ENCODE assay signal across 14 mouse cellular contexts in genomic region chr15:13635346-13635940, GRCm38 (mm10).
A peak's percentile ranks its signal among the peaks of the same experiment; 100 is the strongest.
DNase-seq lines count a peak whose midpoint lies in the region; ATAC-seq and TF ChIP-seq lines count a peak whose summit lies in the region.
"Had no signal": no experiment of that assay in that cellular context is flagged by ENCODE, and none has a peak within 500 bp of the region (broad histone marks: within the 10 kb centered on the region; RNA-seq: fewer than 3 reads in every experiment).

No protein-coding gene starts in this region.

- ATAC-seq in forebrain, embryonic 15.5 days (replicated peaks) = peak; percentile 96
- no peak for ATAC-seq in forebrain, embryonic 12.5 days (ENCODE audit: low FRiP score)
- ATAC-seq in heart, postnatal 0 days (ENCODE audit: insufficient read depth, low read depth) = 0 out of 2 replicates have a peak, but pooled peaks have one; percentile 62
- no peak for ATAC-seq in hindbrain, embryonic 12.5 days (ENCODE audit: low FRiP score)

- no peak overlapping the region for H3K9ac ChIP-seq in forebrain, embryonic 15.5 days (replicated peaks)
- no peak overlapping the region for H3K9ac ChIP-seq in forebrain, embryonic 12.5 days
- H3K9ac ChIP-seq in heart, postnatal 0 days (replicated peaks; ENCODE audit: low read depth, low read length) = no peak overlapping the region
- H3K9ac ChIP-seq in hindbrain, embryonic 12.5 days = no peak overlapping the region
- H3K9ac ChIP-seq: lung, embryonic 15.5 days had no signal

- peak; percentile 3 for DNase-seq in lung, postnatal 10 days
- DNase-seq in lung, postnatal 14 days = no peak
- DNase-seq in heart, postnatal 0 days (ENCODE audit: low spot score) = peak; percentile 23
- peak; percentile 28 for DNase-seq in right cerebral cortex, postnatal 4 days
- no peak for DNase-seq in MN1 (ENCODE audit: low spot score)
- DNase-seq: B cell, adult 2 months; cerebellum, adult 8-10 months; kidney, postnatal 14 days; thymus, postnatal 14 days had no signal

- 0 out of 2 replicates have a peak, but pooled peaks have one; percentile 37 for TF ChIP-seq EP300 in heart, postnatal 0 days (IDR thresholded peaks at IDR 0.05; ENCODE audit: low read depth)

- no peak for TF ChIP-seq CTCF in heart, postnatal 0 days (IDR thresholded peaks at IDR 0.05; ENCODE audit: low read depth)

- H3K4me3 ChIP-seq in forebrain, embryonic 15.5 days = no peak overlapping the region
- H3K4me3 ChIP-seq in forebrain, embryonic 12.5 days (replicated peaks) = no peak overlapping the region
- no peak overlapping the region for H3K4me3 ChIP-seq in heart, postnatal 0 days (ENCODE audit: low read depth, low read length)
- H3K4me3 ChIP-seq in hindbrain, embryonic 12.5 days = no peak overlapping the region
- H3K4me3 ChIP-seq: lung, embryonic 15.5 days had no signal

- WGBS in forebrain, embryonic 15.5 days = 18% methylated on average over 2 of the region's 2 CpGs
- 51% methylated on average over 2 of the region's 2 CpGs for WGBS in forebrain, embryonic 12.5 days
- 27% methylated on average over 2 of the region's 2 CpGs for WGBS in heart, postnatal 0 days
- 75% methylated on average over 2 of the region's 2 CpGs for WGBS in hindbrain, embryonic 12.5 days

- H3K27me3 ChIP-seq in forebrain, embryonic 15.5 days = no peaks in the 10 kb centered on the region
- H3K27me3 ChIP-seq in forebrain, embryonic 12.5 days = no peaks in the 10 kb centered on the region
- no peaks in the 10 kb centered on the region for H3K27me3 ChIP-seq in heart, postnatal 0 days (ENCODE audit: control insufficient read depth, insufficient read depth, low read length)
- H3K27me3 ChIP-seq in hindbrain, embryonic 12.5 days = no peaks in the 10 kb centered on the region
- H3K27me3 ChIP-seq: lung, embryonic 15.5 days had no signal

- H3K27ac ChIP-seq in forebrain, embryonic 15.5 days (replicated peaks) = no peak overlapping the region
- H3K27ac ChIP-seq in forebrain, embryonic 12.5 days = no peak overlapping the region
- peak overlapping the region; percentile 15; the same call in 1 of the 2 replicates for H3K27ac ChIP-seq in heart, postnatal 0 days (ENCODE audit: low read depth)
- no peak overlapping the region for H3K27ac ChIP-seq in hindbrain, embryonic 12.5 days
- H3K27ac ChIP-seq: lung, embryonic 15.5 days had no signal

- H3K36me3 ChIP-seq in forebrain, embryonic 15.5 days = no peaks in the 10 kb centered on the region
- H3K36me3 ChIP-seq in forebrain, embryonic 12.5 days (replicated peaks) = no peaks in the 10 kb centered on the region
- no peaks in the 10 kb centered on the region for H3K36me3 ChIP-seq in heart, postnatal 0 days (replicated peaks; ENCODE audit: control insufficient read depth, insufficient read depth, low read length)
- H3K36me3 ChIP-seq in hindbrain, embryonic 12.5 days = no peaks in the 10 kb centered on the region
- H3K36me3 ChIP-seq: lung, embryonic 15.5 days had no signal

- H3K4me1 ChIP-seq in forebrain, embryonic 15.5 days = no peaks in the 10 kb centered on the region
- no peaks in the 10 kb centered on the region for H3K4me1 ChIP-seq in forebrain, embryonic 12.5 days
- H3K4me1 ChIP-seq in heart, postnatal 0 days (ENCODE audit: control insufficient read depth, insufficient read depth) = no peaks in the 10 kb centered on the region
- no peaks in the 10 kb centered on the region for H3K4me1 ChIP-seq in hindbrain, embryonic 12.5 days
- H3K4me1 ChIP-seq: lung, embryonic 15.5 days had no signal

- no peaks in the 10 kb centered on the region for H3K9me3 ChIP-seq in forebrain, embryonic 15.5 days
- H3K9me3 ChIP-seq in forebrain, embryonic 12.5 days = no peaks in the 10 kb centered on the region
- no peaks in the 10 kb centered on the region for H3K9me3 ChIP-seq in heart, postnatal 0 days (replicated peaks; ENCODE audit: control insufficient read depth, low read length)
- no peaks in the 10 kb centered on the region for H3K9me3 ChIP-seq in hindbrain, embryonic 12.5 days (replicated peaks)
- H3K9me3 ChIP-seq: lung, embryonic 15.5 days had no signal

- no peak overlapping the region for H3K4me2 ChIP-seq in forebrain, embryonic 15.5 days (replicated peaks)
- no peak overlapping the region for H3K4me2 ChIP-seq in forebrain, embryonic 12.5 days
- H3K4me2 ChIP-seq in heart, postnatal 0 days (ENCODE audit: low read depth, low read length) = no peak overlapping the region
- no peak overlapping the region for H3K4me2 ChIP-seq in hindbrain, embryonic 12.5 days (replicated peaks)
- H3K4me2 ChIP-seq: lung, embryonic 15.5 days; midbrain, embryonic 11.5 days had no signal

Comparison
In these comparisons a context has a peak if more than half of its experiments do, and no peak if none do; other contexts are left out.
1. ATAC-seq: peak in forebrain, embryonic 15.5 days (single experiment) and heart, postnatal 0 days (single experiment); none in forebrain, embryonic 12.5 days (single experiment) and hindbrain, embryonic 12.5 days (single experiment).
2. DNase-seq: peak in lung, postnatal 10 days (single experiment), heart, postnatal 0 days (single experiment) and right cerebral cortex, postnatal 4 days (single experiment); none in lung, postnatal 14 days (single experiment) and MN1 (single experiment).